Mouse (Mus musculus) ES-Bruce4 (cell line): ENCODE measurements around the gene AI837181. TPM values are rescaled to one million over a fixed set of nuclear protein-coding genes. Genes with fewer than 3 reads are reported as not detected.
"Not testable (repeated sequence)": the region's sequence is repeated elsewhere in the genome, so short reads cannot be mapped to it uniquely, and the experiment has no call there.

Experiments used
- H3K27ac ChIP-seq: 2 replicates; pipeline ENCODE4 v1.5.1; 2012; ENCODE audit warnings: low read length, inconsistent platforms; ENCODE audit not compliant: insufficient read depth
- H3K27me3 ChIP-seq: 2 replicates; pipeline ENCODE4 v1.6.1; 2012; ENCODE audit warnings: mild to moderate bottlenecking, low read length, inconsistent platforms; ENCODE audit not compliant: control insufficient read depth, poor library complexity, insufficient read depth, severe bottlenecking
- H3K36me3 ChIP-seq: 2 replicates; pipeline ENCODE4 v1.6.1; 2012; ENCODE audit warnings: inconsistent platforms, mild to moderate bottlenecking, low read length, moderate library complexity; ENCODE audit not compliant: control insufficient read depth, poor library complexity, insufficient read depth, severe bottlenecking
- H3K4me1 ChIP-seq: one replicate; pipeline ENCODE4 v1.8.1; 2011; ENCODE audit warnings: low read length; ENCODE audit not compliant: control insufficient read depth, insufficient read depth
- H3K4me3 ChIP-seq: 2 replicates; pipeline ENCODE4 v1.5.1; 2011; ENCODE audit warnings: low read depth, mild to moderate bottlenecking, low read length
- H3K9ac ChIP-seq: 2 replicates; pipeline ENCODE4 v1.6.1; 2012; ENCODE audit warnings: low read depth, mild to moderate bottlenecking, inconsistent platforms; ENCODE audit not compliant: poor library complexity, severe bottlenecking
- H3K9me3 ChIP-seq: replicated peaks from 2 replicates; pipeline ENCODE4 v1.6.1; 2012; ENCODE audit warnings: mild to moderate bottlenecking, low read length, inconsistent platforms; ENCODE audit not compliant: control insufficient read depth, poor library complexity, insufficient read depth, severe bottlenecking
- CTCF ChIP-seq: IDR thresholded peaks from one replicate; pipeline ENCODE4 v1.8.1; 2011; ENCODE audit warnings: low read depth, low read length
- EP300 ChIP-seq: IDR thresholded peaks from 2 replicates; pipeline ENCODE4 v1.6.1; 2011; ENCODE audit warnings: low read depth, low read length; ENCODE audit not compliant: insufficient read depth
- POLR2A ChIP-seq: IDR thresholded peaks from one replicate; pipeline ENCODE4 v1.8.1; 2011; ENCODE audit warnings: low read length; ENCODE audit not compliant: insufficient read depth
- polyA plus RNA-seq: library from polyadenylated mRNA; stranded (reverse); fragments of >200 nt; gene quantifications from 2 replicates; pipeline ENCODE4 v1.2.4, GENCODE M21; 2011; ENCODE audit warnings: low read depth; ENCODE audit not compliant: missing spikeins, insufficient read depth, insufficient read length

Gene AI837181
- polyA plus RNA-seq, 1 experiment, result 17.5 TPM

GRCm38 (mm10) chr19:5405924-5406323 is 19.0 kb upstream of the AI837181 start:
- Histone ChIP-seq H3K4me3 (peak overlapping the region; percentile 44), H3K36me3 (no peaks in the 10 kb centered on the region), H3K27me3 (no peaks in the 10 kb centered on the region), H3K9ac (peak overlapping the region; percentile 39), H3K9me3 (no peaks in the 10 kb centered on the region), H3K27ac (peak overlapping the region; percentile 64), H3K4me1 (peaks cover 3% of the 10 kb centered on the region)
- TF ChIP-seq EP300 (no peak), POLR2A (no peak), CTCF (no peak)

GRCm38 (mm10) chr19:5406531-5407126 is 18.3 kb upstream of the AI837181 start:
- H3K36me3 ChIP-seq, H3K4me1 ChIP-seq, H3K27me3 ChIP-seq, H3K9me3 ChIP-seq: not testable (repeated sequence)
- peak overlapping the region; percentile 94 for H3K4me3 ChIP-seq
- H3K9ac ChIP-seq, result peak overlapping the region; percentile 72
- peak overlapping the region; percentile 85 for H3K27ac ChIP-seq
- TF ChIP-seq CTCF, result peak; percentile 0

- peak overlapping the region; percentile 72 for H3K9ac ChIP-seq
- H3K4me3 ChIP-seq, result peak overlapping the region; percentile 94
- peak overlapping the region; percentile 85 for H3K27ac ChIP-seq
- H3K36me3 ChIP-seq, result no peaks in the 10 kb centered on the region
- no peaks in the 10 kb centered on the region for H3K27me3 ChIP-seq
- peaks cover 3% of the 10 kb centered on the region for H3K4me1 ChIP-seq
- TF ChIP-seq POLR2A (no peak), CTCF (peak; percentile 73), EP300 (no peak)
- H3K9me3 ChIP-seq, result no peaks in the 10 kb centered on the region
These were observed 17.8 kb upstream of the AI837181 start for GRCm38 (mm10) chr19:5407133-5407532.

- Histone ChIP-seq H3K9ac (no peak overlapping the region), H3K27ac (no peak overlapping the region), H3K36me3 (no peaks in the 10 kb centered on the region), H3K27me3 (no peaks in the 10 kb centered on the region), H3K4me3 (no peak overlapping the region), H3K9me3 (no peaks in the 10 kb centered on the region), H3K4me1 (peaks cover 3% of the 10 kb centered on the region)
- no peak for TF ChIP-seq POLR2A
- no peak for TF ChIP-seq EP300
- no peak for TF ChIP-seq CTCF
These were observed 16.6 kb upstream of the AI837181 start for GRCm38 (mm10) chr19:5408057-5409001.

GRCm38 (mm10) chr19:5409068-5409467 is 15.9 kb upstream of the AI837181 start:
- Histone ChIP-seq H3K4me3 (no peak overlapping the region), H3K4me1 (peaks cover 3% of the 10 kb centered on the region), H3K27ac (0 out of 2 replicates have a peak overlapping the region, but pooled peaks have one; percentile 4), H3K36me3 (no peaks in the 10 kb centered on the region), H3K27me3 (no peaks in the 10 kb centered on the region), H3K9me3 (no peaks in the 10 kb centered on the region), H3K9ac (no peak overlapping the region)
- no peak for TF ChIP-seq EP300

GRCm38 (mm10) chr19:5410641-5411040 is 14.3 kb upstream of the AI837181 start:
- Histone ChIP-seq H3K27me3 (no peaks in the 10 kb centered on the region), H3K27ac (no peak overlapping the region), H3K9me3 (no peaks in the 10 kb centered on the region), H3K4me1 (peaks cover 3% of the 10 kb centered on the region), H3K36me3 (no peaks in the 10 kb centered on the region), H3K4me3 (no peak overlapping the region), H3K9ac (no peak overlapping the region)
- TF ChIP-seq POLR2A, result no peak
- no peak for TF ChIP-seq CTCF
- TF ChIP-seq EP300, result no peak
